21 mouse cellular contexts compared by ENCODE assay signal in genomic region chr7:30007601-30008000, GRCm38 (mm10). TPM values are rescaled to one million over a fixed set of nuclear protein-coding genes. Genes with fewer than 3 reads are reported as not detected.
DNase-seq lines count a peak whose midpoint lies in the region; ATAC-seq and TF ChIP-seq lines count a peak whose summit lies in the region.
"Had no signal": no experiment of that assay in that cellular context is flagged by ENCODE, and none has a peak within 500 bp of the region (broad histone marks: within the 10 kb centered on the region; RNA-seq: fewer than 3 reads in every experiment).

No protein-coding gene starts in this region.

- TF ChIP-seq CTCF in C2C12 (IDR thresholded peaks at IDR 0.05; ENCODE audit: control insufficient read depth, insufficient read depth, insufficient read length): no peak

- H3K4me3 ChIP-seq in hindbrain, embryonic 10.5 days: no peak overlapping the region
- no peak overlapping the region for H3K4me3 ChIP-seq in hindbrain, embryonic 14.5 days (replicated peaks; ENCODE audit: low read length)
- no peak overlapping the region for H3K4me3 ChIP-seq in C2C12 (ENCODE audit: insufficient read depth, poor library complexity, severe bottlenecking)
- no peak overlapping the region for H3K4me3 ChIP-seq in embryonic facial prominence, embryonic 11.5 days (ENCODE audit: low read depth, low read length)
- no peak overlapping the region for H3K4me3 ChIP-seq in limb, embryonic 10.5 days
- H3K4me3 ChIP-seq: erythroblast, embryonic 14.5 days; heart, embryonic 15.5 days had no signal

- H3K79me2 ChIP-seq in C2C12 (ENCODE audit: control insufficient read depth, insufficient read depth): peaks cover 62% of the 10 kb centered on the region

- peaks cover 87% of the 10 kb centered on the region for H3K36me3 ChIP-seq in hindbrain, embryonic 10.5 days
- peaks cover 29% of the 10 kb centered on the region for H3K36me3 ChIP-seq in hindbrain, embryonic 14.5 days (replicated peaks; ENCODE audit: control insufficient read depth, insufficient read depth)
- H3K36me3 ChIP-seq in C2C12 (ENCODE audit: control insufficient read depth, insufficient read depth): peaks cover 40% of the 10 kb centered on the region
- H3K36me3 ChIP-seq in embryonic facial prominence, embryonic 11.5 days (replicated peaks; ENCODE audit: control insufficient read depth, insufficient read depth, low read depth, low read length): no peaks in the 10 kb centered on the region
- H3K36me3 ChIP-seq in limb, embryonic 10.5 days: peaks cover 93% of the 10 kb centered on the region

- 0 out of 2 replicates have a peak overlapping the region, but pooled peaks have one; percentile 3 for H3K27ac ChIP-seq in hindbrain, embryonic 10.5 days
- no peak overlapping the region for H3K27ac ChIP-seq in hindbrain, embryonic 14.5 days
- H3K27ac ChIP-seq in embryonic facial prominence, embryonic 11.5 days (replicated peaks; ENCODE audit: low read depth, low read length): peak overlapping the region; percentile 79; the same call in 1 of the 2 replicates
- peak overlapping the region; percentile 46; the same call in 1 of the 2 replicates for H3K27ac ChIP-seq in limb, embryonic 10.5 days
- H3K27ac ChIP-seq: heart, embryonic 15.5 days; stomach, postnatal 0 days had no signal

- no peak for DNase-seq in hindbrain, embryonic 10.5 days (ENCODE audit: low spot score)
- DNase-seq in hindbrain, embryonic 14.5 days (ENCODE audit: low spot score): no peak
- no peak for DNase-seq in embryonic facial prominence, embryonic 11.5 days (ENCODE audit: low spot score)
- DNase-seq in limb, embryonic 10.5 days (ENCODE audit: low spot score): no peak
- no peak for DNase-seq in embryo, embryonic 9.5 days (ENCODE audit: extremely low spot score)
- no peak for DNase-seq in spleen, adult 18-20 months
- DNase-seq in spleen, postnatal 10 days (ENCODE audit: low spot score in 2 of 2): no peak
- DNase-seq: adrenal gland, adult 2 months; cerebellum, adult 8-10 months; heart, adult 18-20 months; kidney, adult 11 months; kidney, postnatal 4 days; layer of hippocampus, adult 9-11 months; liver; lung, postnatal 10 days; midbrain, embryonic 14.5 days had no signal

- H3K9ac ChIP-seq in hindbrain, embryonic 14.5 days: no peak overlapping the region
- H3K9ac ChIP-seq in embryonic facial prominence, embryonic 11.5 days (replicated peaks; ENCODE audit: low read length): no peak overlapping the region
- H3K9ac ChIP-seq: heart, embryonic 15.5 days had no signal

- no peak for ATAC-seq in hindbrain, embryonic 14.5 days (ENCODE audit: low FRiP score)
- no peak for ATAC-seq in embryonic facial prominence, embryonic 11.5 days (replicated peaks; ENCODE audit: insufficient number of reproducible peaks, low FRiP score, low TSS enrichment, low read depth)
- ATAC-seq: forebrain, embryonic 16.5 days had no signal

- H3K4me2 ChIP-seq in hindbrain, embryonic 14.5 days (replicated peaks): no peak overlapping the region
- H3K4me2 ChIP-seq in embryonic facial prominence, embryonic 11.5 days (ENCODE audit: low read depth, low read length): no peak overlapping the region
- H3K4me2 ChIP-seq: heart, embryonic 15.5 days had no signal

- no peaks in the 10 kb centered on the region for H3K27me3 ChIP-seq in hindbrain, embryonic 10.5 days (ENCODE audit: insufficient read depth, poor library complexity, severe bottlenecking)
- no peaks in the 10 kb centered on the region for H3K27me3 ChIP-seq in hindbrain, embryonic 14.5 days (ENCODE audit: control insufficient read depth, insufficient read depth, low read length)
- no peaks in the 10 kb centered on the region for H3K27me3 ChIP-seq in C2C12 (ENCODE audit: control insufficient read depth, insufficient read depth, insufficient read length)
- no peaks in the 10 kb centered on the region for H3K27me3 ChIP-seq in embryonic facial prominence, embryonic 11.5 days (ENCODE audit: control insufficient read depth, insufficient read depth, low read length)
- no peaks in the 10 kb centered on the region for H3K27me3 ChIP-seq in limb, embryonic 10.5 days (ENCODE audit: low read depth, poor library complexity, severe bottlenecking)
- H3K27me3 ChIP-seq: heart, embryonic 15.5 days had no signal

- peak overlapping the region; percentile 47 for H3ac ChIP-seq in C2C12 (ENCODE audit: control insufficient read depth, insufficient read length, low read depth)

- 95% methylated on average over 1 of the region's 1 CpGs for WGBS in hindbrain, embryonic 10.5 days
- WGBS in hindbrain, embryonic 14.5 days: 90% methylated on average over 1 of the region's 1 CpGs
- WGBS in embryonic facial prominence, embryonic 11.5 days: 88% methylated on average over 1 of the region's 1 CpGs
- WGBS in limb, embryonic 10.5 days: 80% methylated on average over 1 of the region's 1 CpGs

- peaks cover 28% of the 10 kb centered on the region for H3K79me3 ChIP-seq in C2C12 (ENCODE audit: low read depth)

- no peaks in the 10 kb centered on the region for H3K9me3 ChIP-seq in hindbrain, embryonic 10.5 days
- H3K9me3 ChIP-seq in hindbrain, embryonic 14.5 days (ENCODE audit: control insufficient read depth, low read length): no peaks in the 10 kb centered on the region
- no peaks in the 10 kb centered on the region for H3K9me3 ChIP-seq in embryonic facial prominence, embryonic 11.5 days (replicated peaks; ENCODE audit: control insufficient read depth, low read length)
- no peaks in the 10 kb centered on the region for H3K9me3 ChIP-seq in limb, embryonic 10.5 days (replicated peaks)
- H3K9me3 ChIP-seq: heart, embryonic 15.5 days had no signal

- peaks cover 29% of the 10 kb centered on the region for H3K4me1 ChIP-seq in hindbrain, embryonic 10.5 days (replicated peaks)
- H3K4me1 ChIP-seq in hindbrain, embryonic 14.5 days (replicated peaks; ENCODE audit: control insufficient read depth, insufficient read depth, low read length): peaks cover 17% of the 10 kb centered on the region
- H3K4me1 ChIP-seq in embryonic facial prominence, embryonic 11.5 days (ENCODE audit: control insufficient read depth, insufficient read depth, low read length): no peaks in the 10 kb centered on the region; the same call in 1 of the 2 replicates
- peaks cover 6% of the 10 kb centered on the region for H3K4me1 ChIP-seq in limb, embryonic 10.5 days
- H3K4me1 ChIP-seq: heart, embryonic 15.5 days had no signal

TF ChIP-seq in C2C12, 6 proteins besides CTCF, POLR2A, EP300 and RAD21:
- TF ChIP-seq MYOD1 (IDR thresholded peaks at IDR 0.05; ENCODE audit: control insufficient read depth, insufficient read length, low read depth) (no peak), CEBPB (IDR thresholded peaks at IDR 0.05; ENCODE audit: low read depth) (no peak), FOSL1 (IDR thresholded peaks at IDR 0.05; ENCODE audit: insufficient read depth, low read length, poor library complexity, severe bottlenecking) (no peak), MAX (IDR thresholded peaks at IDR 0.05) (no peak), MYOG (IDR thresholded peaks at IDR 0.05; ENCODE audit: control insufficient read depth, extremely low read depth, insufficient read length) (no peak), USF1 (IDR thresholded peaks at IDR 0.05; ENCODE audit: low read depth) (no peak)
TF ChIP-seq in C2C12: peak in this region for 0.

RNA-seq across cellular contexts. Expression of gene Zfp568, which starts 23.8 kb away (rescaled TPM):
- polyA plus RNA-seq in hindbrain, embryonic 10.5 days (2016; fragmentation: Nextera tagmentation; extraction: Ambion mirVana): 18.0 and 27.0 TPM in 2 replicates
- 4.3 and 4.5 TPM in 2 replicates for polyA plus RNA-seq in hindbrain, embryonic 14.5 days (2014; fragmentation: Nextera tagmentation; extraction: Ambion mirVana)
- polyA plus RNA-seq in C2C12 (2012; fragmentation: generic; extraction: Trizol): 11.0 TPM
- 19.5 and 20.0 TPM in 2 replicates for polyA plus RNA-seq in embryonic facial prominence, embryonic 11.5 days (2014; fragmentation: Nextera tagmentation; extraction: Ambion mirVana)
- polyA plus RNA-seq in limb, embryonic 10.5 days (2016; fragmentation: Nextera tagmentation; extraction: Ambion mirVana): 35.6 and 37.3 TPM in 2 replicates

RNA-seq across cellular contexts. Expression of gene Zfp14, which starts 43.6 kb away (rescaled TPM):
- 3.9 and 5.0 TPM in 2 replicates for polyA plus RNA-seq in hindbrain, embryonic 10.5 days (2016; fragmentation: Nextera tagmentation; extraction: Ambion mirVana)
- polyA plus RNA-seq in hindbrain, embryonic 14.5 days (2014; fragmentation: Nextera tagmentation; extraction: Ambion mirVana): 10.9 and 13.6 TPM in 2 replicates
- polyA plus RNA-seq in C2C12 (2012; fragmentation: generic; extraction: Trizol): 0.40 TPM
- polyA plus RNA-seq in embryonic facial prominence, embryonic 11.5 days (2014; fragmentation: Nextera tagmentation; extraction: Ambion mirVana): 4.6 and 5.8 TPM in 2 replicates
- 2.5 and 3.6 TPM in 2 replicates for polyA plus RNA-seq in limb, embryonic 10.5 days (2016; fragmentation: Nextera tagmentation; extraction: Ambion mirVana)
- polyA plus RNA-seq: erythroblast, embryonic 14.5 days had no signal

RNA-seq across cellular contexts. Expression of gene Zfp74, which starts 53.7 kb away (rescaled TPM):
- 10.1 and 12.1 TPM in 2 replicates for polyA plus RNA-seq in hindbrain, embryonic 10.5 days (2016; fragmentation: Nextera tagmentation; extraction: Ambion mirVana)
- 17.7 and 23.0 TPM in 2 replicates for polyA plus RNA-seq in hindbrain, embryonic 14.5 days (2014; fragmentation: Nextera tagmentation; extraction: Ambion mirVana)
- 1.9 TPM for polyA plus RNA-seq in C2C12 (2012; fragmentation: generic; extraction: Trizol)
- polyA plus RNA-seq in embryonic facial prominence, embryonic 11.5 days (2014; fragmentation: Nextera tagmentation; extraction: Ambion mirVana): 10.0 and 13.7 TPM in 2 replicates
- polyA plus RNA-seq in limb, embryonic 10.5 days (2016; fragmentation: Nextera tagmentation; extraction: Ambion mirVana): 11.5 and 15.9 TPM in 2 replicates
